Mouse (Mus musculus) forebrain, embryonic 15.5 days (tissue): ENCODE data around the gene Mavs. TPM values are rescaled to one million over a fixed set of nuclear protein-coding genes. Genes with fewer than 3 reads are reported as not detected.

Experiments
- ATAC-seq: fragments of 200-750 bp; cut with Nextera tagmentation; replicated peaks from 2 replicates; pipeline ENCODE4 v1.8.0; 2017; ENCODE audit warnings: mild to moderate bottlenecking, moderate TSS enrichment, moderate library complexity
- H3K27ac ChIP-seq: fragments of 300-500 bp; sonication (generic); replicated peaks from 2 replicates; pipeline ENCODE4 v1.5.1; 2015; ENCODE audit warnings: mild to moderate bottlenecking, inconsistent platforms
- H3K27me3 ChIP-seq: fragments of 300-500 bp; sonication (generic); 2 replicates; pipeline ENCODE4 v1.6.1; 2015; ENCODE audit warnings: inconsistent platforms
- H3K36me3 ChIP-seq: fragments of 300-500 bp; sonication (generic); 2 replicates; pipeline ENCODE4 v1.6.1; 2015; ENCODE audit warnings: mild to moderate bottlenecking, inconsistent platforms
- H3K4me1 ChIP-seq: fragments of 300-500 bp; sonication (generic); 2 replicates; pipeline ENCODE4 v1.6.1; 2015; ENCODE audit warnings: inconsistent platforms
- H3K4me2 ChIP-seq: fragments of 300-500 bp; sonication (generic); replicated peaks from 2 replicates; pipeline ENCODE4 v1.6.1; 2015; ENCODE audit warnings: mild to moderate bottlenecking, inconsistent platforms
- H3K4me3 ChIP-seq: fragments of 300-500 bp; sonication (generic); 2 replicates; pipeline ENCODE4 v1.5.1; 2015; ENCODE audit warnings: mild to moderate bottlenecking, inconsistent platforms
- H3K9ac ChIP-seq: fragments of 300-500 bp; sonication (generic); replicated peaks from 2 replicates; pipeline ENCODE4 v1.6.1; 2015; ENCODE audit warnings: mild to moderate bottlenecking, inconsistent platforms
- H3K9me3 ChIP-seq: fragments of 300-500 bp; sonication (generic); 2 replicates; pipeline ENCODE4 v1.6.1; 2016; ENCODE audit warnings: inconsistent platforms
- WGBS: fragments of 180-500 bp; shearing (Covaris S2); methylation state at CpG from one replicate; pipeline ENCODE4 v1.1.7; 2015; ENCODE audit warnings: mixed read lengths; 5-methylcytosine and 5-hydroxymethylcytosine counted together
- polyA plus RNA-seq: library from polyadenylated mRNA; unstranded; fragments of >200 nt; fragmentation: Nextera tagmentation; extraction: Ambion mirVana; gene quantifications from 2 replicates; pipeline ENCODE4 v1.2.1, GENCODE M21; 2015

Mavs gene
- polyA plus RNA-seq, 1 experiment from 2014 or later, result 6.4 TPM

GRCm38 (mm10) chr2:131201262-131201661 lies 32.6 kb upstream of the Mavs start:
- ATAC-seq, result no peak
- 75% methylated on average over 3 of the region's 3 CpGs for WGBS
- Histone ChIP-seq H3K9me3 (no peaks in the 10 kb centered on the region), H3K4me2 (no peak overlapping the region), H3K4me1 (no peaks in the 10 kb centered on the region), H3K9ac (no peak overlapping the region), H3K27ac (no peak overlapping the region), H3K27me3 (no peaks in the 10 kb centered on the region), H3K4me3 (no peak overlapping the region), H3K36me3 (no peaks in the 10 kb centered on the region)

GRCm38 (mm10) chr2:131203816-131204409 lies 29.9 kb upstream of the Mavs start:
- Histone ChIP-seq H3K4me1 (no peaks in the 10 kb centered on the region), H3K9ac (no peak overlapping the region), H3K4me3 (no peak overlapping the region), H3K4me2 (no peak overlapping the region), H3K27ac (no peak overlapping the region), H3K36me3 (no peaks in the 10 kb centered on the region), H3K27me3 (no peaks in the 10 kb centered on the region), H3K9me3 (no peaks in the 10 kb centered on the region)
- ATAC-seq, result no peak
- 85% methylated on average over 6 of the region's 6 CpGs for WGBS

GRCm38 (mm10) chr2:131204410-131204981 lies 29.4 kb upstream of the Mavs start:
- H3K9ac ChIP-seq, result no peak overlapping the region
- H3K27ac ChIP-seq, result no peak overlapping the region
- no peaks in the 10 kb centered on the region for H3K27me3 ChIP-seq
- H3K4me2 ChIP-seq, result no peak overlapping the region
- ATAC-seq, result no peak
- no peaks in the 10 kb centered on the region for H3K36me3 ChIP-seq
- H3K4me3 ChIP-seq, result no peak overlapping the region
- peaks cover 3% of the 10 kb centered on the region for H3K4me1 ChIP-seq
- 49% methylated on average over 7 of the region's 7 CpGs for WGBS
- no peaks in the 10 kb centered on the region for H3K9me3 ChIP-seq

- Histone ChIP-seq H3K9ac (no peak overlapping the region), H3K27me3 (no peaks in the 10 kb centered on the region), H3K4me1 (peaks cover 7% of the 10 kb centered on the region), H3K36me3 (no peaks in the 10 kb centered on the region), H3K9me3 (no peaks in the 10 kb centered on the region), H3K4me3 (no peak overlapping the region), H3K27ac (no peak overlapping the region), H3K4me2 (no peak overlapping the region)
- WGBS, result 94% methylated on average over 8 of the region's 8 CpGs
- ATAC-seq, result no peak
These were observed 28.2 kb upstream of the Mavs start for GRCm38 (mm10) chr2:131205521-131206182.

- Histone ChIP-seq H3K36me3 (no peaks in the 10 kb centered on the region), H3K27ac (no peak within 1 kb of the TSS), H3K4me2 (no peak within 1 kb of the TSS), H3K4me1 (peaks cover 15% of the 10 kb centered on the region), H3K9ac (no peak within 1 kb of the TSS), H3K9me3 (no peaks in the 10 kb centered on the region), H3K27me3 (no peaks in the 10 kb centered on the region), H3K4me3 (no peak within 1 kb of the TSS)
- 84% methylated on average over 4 of the region's 4 CpGs for WGBS
- no peak for ATAC-seq
These were observed 27.1 kb upstream of the Mavs start, which contains the start of gene Ap5s1 for GRCm38 (mm10) chr2:131206778-131207177. Gene Ap5s1 (plus strand): TSS chr2:131207078.

GRCm38 (mm10) chr2:131208356-131208755 lies 25.5 kb upstream of the Mavs start:
- Histone ChIP-seq H3K27me3 (no peaks in the 10 kb centered on the region), H3K9me3 (no peaks in the 10 kb centered on the region), H3K9ac (no peak overlapping the region), H3K4me2 (no peak overlapping the region), H3K4me3 (no peak overlapping the region), H3K4me1 (peaks cover 15% of the 10 kb centered on the region), H3K27ac (no peak overlapping the region), H3K36me3 (peaks cover 3% of the 10 kb centered on the region)
- 93% methylated on average over 2 of the region's 2 CpGs for WGBS
- no peak for ATAC-seq

- WGBS, result 76% methylated on average over 4 of the region's 4 CpGs
- peak overlapping the region; percentile 67; the same call in 1 of the 2 replicates for H3K4me3 ChIP-seq
- H3K27me3 ChIP-seq, result no peaks in the 10 kb centered on the region
- peaks cover 3% of the 10 kb centered on the region for H3K36me3 ChIP-seq
- no peaks in the 10 kb centered on the region for H3K9me3 ChIP-seq
- peaks cover 15% of the 10 kb centered on the region for H3K4me1 ChIP-seq
- H3K27ac ChIP-seq, result peak overlapping the region; percentile 91
- H3K4me2 ChIP-seq, result peak overlapping the region; percentile 62
- H3K9ac ChIP-seq, result peak overlapping the region; percentile 73
- ATAC-seq, result peak; percentile 1; the same call in 1 of the 2 replicates
These were observed 24.6 kb upstream of the Mavs start for GRCm38 (mm10) chr2:131209125-131209795.

- ATAC-seq, result peak; percentile 97
- Histone ChIP-seq H3K27me3 (no peaks in the 10 kb centered on the region), H3K4me3 (peak overlapping the region; percentile 67), H3K27ac (peak overlapping the region; percentile 91), H3K4me2 (peak overlapping the region; percentile 62), H3K9ac (peak overlapping the region; percentile 73), H3K36me3 (peaks cover 3% of the 10 kb centered on the region), H3K4me1 (peaks cover 15% of the 10 kb centered on the region), H3K9me3 (no peaks in the 10 kb centered on the region)
- WGBS, result 1% methylated on average over 50 of the region's 50 CpGs
These were observed 23.7 kb upstream of the Mavs start for GRCm38 (mm10) chr2:131209969-131210792.

- H3K27ac ChIP-seq, result peak overlapping the region; percentile 91
- WGBS, result 69% methylated on average over 9 of the region's 9 CpGs
- H3K4me1 ChIP-seq, result peaks cover 15% of the 10 kb centered on the region
- peak overlapping the region; percentile 67 for H3K4me3 ChIP-seq
- H3K36me3 ChIP-seq, result peaks cover 3% of the 10 kb centered on the region
- no peaks in the 10 kb centered on the region for H3K9me3 ChIP-seq
- no peaks in the 10 kb centered on the region for H3K27me3 ChIP-seq
- H3K9ac ChIP-seq, result peak overlapping the region; percentile 73
- H3K4me2 ChIP-seq, result peak overlapping the region; percentile 62
- ATAC-seq, result no peak
These were observed 22.7 kb upstream of the Mavs start for GRCm38 (mm10) chr2:131211026-131211615.

GRCm38 (mm10) chr2:131213773-131214172 lies 20.1 kb upstream of the Mavs start:
- no peaks in the 10 kb centered on the region for H3K27me3 ChIP-seq
- no peak overlapping the region for H3K9ac ChIP-seq
- no peaks in the 10 kb centered on the region for H3K9me3 ChIP-seq
- WGBS, result 86% methylated on average over 7 of the region's 7 CpGs
- ATAC-seq, result no peak
- H3K36me3 ChIP-seq, result peaks cover 3% of the 10 kb centered on the region
- no peak overlapping the region for H3K27ac ChIP-seq
- H3K4me3 ChIP-seq, result no peak overlapping the region
- H3K4me2 ChIP-seq, result no peak overlapping the region
- peaks cover 15% of the 10 kb centered on the region for H3K4me1 ChIP-seq
